Mouse (Mus musculus) embryonic stem cell, embryonic (primary cell): ENCODE measurements around the gene Mcf2.

ENCODE experiments used
- CTCF ChIA-PET, 4 experiments: fragments of 300-600 bp in 2 of 4; fragments of 350-600 bp in 2 of 4; sonication (Branson Sonifier 250); formaldehyde crosslinking; loops; one replicate each; lab custom pipeline; 2022; ENCODE audit warnings: inconsistent platforms in 2 of 4; lab: Charles Lee
- POLR2A ChIA-PET, 4 experiments: fragments of 300-600 bp in 2 of 4; fragments of 350-600 bp in 2 of 4; sonication (Branson Sonifier 250); formaldehyde crosslinking; loops; one replicate each; lab custom pipeline; 2022; ENCODE audit warnings: antibody characterized with exemption in 4 of 4, inconsistent platforms in 1 of 4; lab: Charles Lee

Mcf2 gene

DNA sequence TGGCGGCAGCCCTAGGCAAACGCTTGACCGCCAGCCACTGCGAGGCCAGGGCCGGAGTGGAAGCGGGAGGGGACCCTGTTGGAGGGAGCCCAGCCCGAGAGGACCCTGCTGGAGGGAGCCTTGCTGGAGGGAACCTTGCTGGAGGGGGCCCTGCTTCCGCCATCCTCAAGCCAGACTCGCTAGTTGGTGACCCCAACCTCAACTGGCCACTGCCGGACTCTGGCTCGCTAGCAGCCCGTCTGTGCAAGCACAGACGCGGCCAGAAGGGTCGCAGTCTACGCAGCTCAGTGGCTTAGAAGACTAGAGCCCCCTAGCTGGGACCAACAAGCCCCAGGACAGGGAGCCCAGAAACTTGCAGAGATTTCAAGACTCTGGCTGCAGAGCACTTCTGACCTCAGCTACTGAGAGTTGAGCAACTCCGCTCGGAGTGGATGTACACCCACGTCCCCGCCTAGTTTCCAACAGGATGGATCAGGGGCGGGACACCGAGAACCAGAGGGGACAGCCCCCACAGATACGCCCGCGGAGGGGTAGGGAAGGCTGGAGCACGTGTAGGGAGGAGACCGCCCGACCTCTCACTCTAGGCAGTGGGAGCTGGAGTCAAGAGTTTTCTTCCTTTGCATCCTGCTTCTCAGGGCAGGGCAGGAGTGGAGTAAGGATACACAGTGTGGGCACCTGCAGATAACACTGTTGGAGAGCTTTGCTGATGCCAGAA, at the start of gene Mcf2:
TSS of gene Mcf2 (minus strand) at position 346 of the 715 bp plus-strand sequence.
- CTCF ChIA-PET: interaction anchor here in 2 of 4 experiments (0.6 to 1.1 kb wide), 2 partner anchors 12 to 32 kb away, joined by 3 read pairs; no protein-coding TSS in a partner anchor
- POLR2A ChIA-PET: interaction anchor here in 2 of 4 experiments (0.8 to 3.7 kb wide), 8 partner anchors 9 to 591 kb away, joined by 3 to 30 read pairs (median 4); no protein-coding TSS in a partner anchor

DNA sequence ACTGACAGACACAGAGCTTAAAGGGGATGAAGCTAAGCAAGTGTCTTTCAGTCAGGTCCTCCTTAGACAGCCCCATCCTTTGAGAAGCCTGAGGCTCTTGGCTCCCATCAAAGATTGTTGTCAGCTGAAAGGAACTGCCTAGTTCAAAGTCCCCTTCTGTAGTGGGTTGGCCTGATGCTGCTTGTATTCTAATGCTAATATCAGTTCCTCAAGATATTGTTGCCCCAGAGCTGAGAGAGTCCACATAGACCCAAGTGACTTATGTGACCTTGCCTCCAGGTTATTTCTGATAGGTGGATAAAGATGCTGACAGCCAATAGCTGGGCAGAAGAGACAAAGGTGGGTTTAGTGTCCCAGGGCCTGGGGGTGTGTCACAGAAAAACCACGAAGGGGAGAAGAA, 8.8 kb upstream of the Mcf2 start:
- ChIA-PET POLR2A (interaction anchor here in 1 of 4 experiments (0.9 kb wide), 2 partner anchors 9 to 18 kb away, joined by 3 to 5 read pairs; partner anchors contain the start of gene Mcf2), CTCF (no interaction called here)

DNA sequence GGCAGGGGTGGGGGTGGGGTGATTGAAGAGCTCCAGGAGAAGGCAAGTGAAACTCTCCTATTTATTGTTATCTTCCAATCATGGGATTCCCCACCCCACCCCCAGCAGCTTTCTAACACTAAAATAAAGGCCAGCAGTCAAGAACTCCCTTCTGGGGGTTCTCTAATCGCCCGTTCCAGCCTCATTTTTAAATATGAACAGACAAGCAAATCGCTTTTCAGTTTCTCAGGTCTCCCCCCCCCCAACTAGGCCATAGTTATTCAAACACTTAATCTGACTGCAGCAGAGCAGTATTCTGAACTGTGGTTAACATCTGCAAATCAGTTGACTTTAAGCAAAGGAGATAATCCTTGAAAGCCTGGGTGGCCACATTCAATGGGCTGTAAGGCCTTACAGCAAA, 3.7 kb upstream of the Mcf2 start:
- CTCF ChIA-PET: interaction anchor here in 1 of 4 experiments (0.6 kb wide), 1 partner anchor 28 kb away, joined by 3 read pairs; no protein-coding TSS in a partner anchor
- POLR2A ChIA-PET: interaction anchor here in 2 of 4 experiments (1.8 to 3.1 kb wide), 3 partner anchors 11 to 13 kb away, joined by 5 to 22 read pairs (median 18); no protein-coding TSS in a partner anchor

- ChIA-PET CTCF (no interaction called here), POLR2A (interaction anchor here (0.7 to 3.7 kb wide), 8 partner anchors 8 to 592 kb away, joined by 3 to 30 read pairs (median 5); no protein-coding TSS in a partner anchor)
Observed at GRCm38 (mm10) chrX:60178025-60178743, 705 bp downstream of the Mcf2 start.

DNA sequence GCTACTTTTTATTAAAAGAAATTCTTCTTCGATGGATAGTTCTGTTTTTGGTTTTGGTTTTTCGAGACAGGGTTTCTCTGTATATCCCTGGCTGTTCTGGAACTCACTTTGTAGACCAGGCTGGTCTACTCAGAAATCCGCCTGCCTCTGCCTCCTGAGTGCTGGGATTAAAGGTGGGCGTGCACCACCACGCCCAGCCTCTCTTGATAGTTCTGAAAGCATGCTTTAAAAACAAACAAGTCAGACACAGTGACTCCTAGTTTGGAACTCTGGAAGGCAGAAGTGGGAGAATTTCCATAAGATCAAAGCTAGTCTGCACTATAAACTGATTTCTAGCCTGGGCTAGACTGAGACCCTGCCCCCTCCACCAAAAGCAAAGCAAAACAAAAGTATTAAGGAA, 8.8 kb downstream of the Mcf2 start:
- ChIA-PET CTCF (no interaction called here), POLR2A (interaction anchor here (0.6 to 2.9 kb wide), 13 partner anchors 8 to 1796 kb away, joined by 3 to 30 read pairs (median 5); partner anchors contain the start of gene Mcf2 (in 2 of the 4))

DNA sequence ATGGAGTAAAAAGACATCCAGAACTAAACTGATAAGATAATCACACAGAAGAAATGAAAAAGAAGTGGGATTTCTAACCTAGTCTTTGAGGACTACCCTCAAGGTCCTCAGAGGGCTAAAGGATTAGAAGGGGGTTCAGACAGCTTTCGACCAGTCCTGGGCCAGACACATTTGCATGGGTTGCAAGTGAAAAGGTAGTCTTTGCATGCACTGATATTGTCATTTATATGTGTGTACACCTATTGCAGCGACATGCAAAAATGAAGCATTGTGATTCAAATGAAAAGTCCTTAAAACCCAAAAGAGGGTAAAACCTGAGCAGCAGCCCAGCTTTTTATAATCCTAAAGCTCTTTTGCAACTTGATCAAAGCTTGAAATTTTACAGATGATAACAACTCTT, 9.4 kb downstream of the Mcf2 start:
- ChIA-PET CTCF (no interaction called here), POLR2A (interaction anchor here (0.6 to 2.9 kb wide), 15 partner anchors 8 to 1795 kb away, joined by 3 to 30 read pairs (median 5); partner anchors contain the start of gene Mcf2 (in 2 of the 4))

DNA sequence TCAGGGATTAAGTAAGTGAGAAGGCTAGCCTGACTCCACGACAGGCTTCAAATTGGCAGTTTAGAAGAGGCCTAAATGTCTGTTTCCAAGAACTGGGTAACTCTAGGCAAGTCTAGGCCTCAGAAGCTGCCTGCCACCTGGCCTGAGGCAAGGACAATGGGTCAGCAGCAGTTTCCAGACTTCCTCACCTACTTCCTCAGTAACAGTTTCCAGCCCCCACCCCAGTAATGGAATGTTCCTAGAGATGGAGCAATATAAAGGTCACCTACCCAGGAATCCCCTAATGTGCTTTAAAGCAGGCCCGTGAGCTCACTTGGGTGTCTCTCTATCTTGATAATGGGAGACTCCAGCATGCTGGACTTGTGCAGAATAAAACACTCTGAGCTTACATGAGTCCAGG, 10.1 kb downstream of the Mcf2 start:
- ChIA-PET POLR2A (interaction anchor here (0.7 to 2.9 kb wide), 16 partner anchors 8 to 236 kb away, joined by 3 to 30 read pairs (median 5); partner anchors contain the start of gene Mcf2 (in 2 of the 4)), CTCF (no interaction called here)

GRCm38 (mm10) chrX:60147268-60147974, 31.5 kb downstream of the Mcf2 start:
- ChIA-PET CTCF (interaction anchor here in 1 of 4 experiments (0.6 kb wide), 1 partner anchor 68 kb away, joined by 3 read pairs; no protein-coding TSS in a partner anchor), POLR2A (interaction anchor here in 3 of 4 experiments (0.5 to 2.9 kb wide), 10 partner anchors 12 to 88 kb away, joined by 3 to 16 read pairs (median 4); no protein-coding TSS in a partner anchor)

DNA sequence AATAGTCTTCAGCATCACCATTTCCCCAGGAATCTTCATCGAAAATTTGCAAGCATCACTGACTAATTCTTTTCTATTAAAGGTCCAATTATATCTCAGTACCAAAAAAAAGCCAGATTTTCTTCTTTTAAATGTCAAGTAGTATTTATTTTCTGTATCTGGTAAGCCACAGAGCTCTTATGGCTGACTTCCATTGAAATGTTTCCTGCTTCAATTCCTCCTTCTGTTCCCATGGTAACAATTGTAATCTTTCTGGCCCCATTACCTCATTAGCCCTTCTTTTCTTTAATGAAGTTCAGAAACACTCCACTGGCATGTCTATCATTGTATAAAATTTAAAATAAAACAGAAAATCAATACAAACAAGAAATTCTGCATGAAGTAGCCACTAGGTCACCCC, 103.5 kb downstream of the Mcf2 start:
- ChIA-PET CTCF (no interaction called here), POLR2A (no interaction called here)

- CTCF ChIA-PET: no interaction called here
- POLR2A ChIA-PET: no interaction called here
Observed at GRCm38 (mm10) chrX:60055185-60055584, 123.7 kb downstream of the Mcf2 start.

- ChIA-PET POLR2A (no interaction called here), CTCF (no interaction called here)
Observed at GRCm38 (mm10) chrX:60054745-60055144, 124.1 kb downstream of the Mcf2 start.

- POLR2A ChIA-PET: no interaction called here
- CTCF ChIA-PET: interaction anchor here in 3 of 4 experiments (0.6 to 0.7 kb wide), 6 partner anchors 8 to 411 kb away, joined by 3 to 4 read pairs (median 3); no protein-coding TSS in a partner anchor
Observed at GRCm38 (mm10) chrX:60026654-60027053, 152.2 kb downstream of the Mcf2 start.

- CTCF ChIA-PET: no interaction called here
- POLR2A ChIA-PET: no interaction called here
Observed at GRCm38 (mm10) chrX:60021595-60021994, 157.3 kb downstream of the Mcf2 start.

DNA sequence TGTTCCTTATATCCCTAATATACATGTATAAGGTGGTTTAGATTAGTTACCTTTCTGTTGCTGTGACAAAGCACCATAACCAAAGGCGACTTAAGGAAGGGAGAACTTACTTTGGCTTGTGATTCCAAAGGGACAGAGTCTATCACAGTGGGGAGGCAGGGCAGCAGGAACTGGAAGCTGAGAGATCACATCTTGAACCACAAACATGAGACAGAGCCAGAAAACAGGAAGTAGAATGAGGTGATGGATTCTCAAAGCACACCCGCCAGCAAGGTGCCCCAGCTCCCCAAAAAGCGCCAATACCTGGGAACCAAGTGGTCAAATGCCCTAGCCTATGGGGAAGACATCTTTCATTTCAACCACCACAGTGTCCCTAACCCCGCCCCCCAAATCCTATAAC, 157.9 kb downstream of the Mcf2 start:
- ChIA-PET POLR2A (interaction anchor here in 1 of 4 experiments (0.6 kb wide), 1 partner anchor 970 kb away, joined by 4 read pairs; no protein-coding TSS in a partner anchor), CTCF (no interaction called here)

GRCm38 (mm10) chrX:60014588-60014987, 164.3 kb downstream of the Mcf2 start:
- ChIA-PET POLR2A (no interaction called here), CTCF (no interaction called here)

- POLR2A ChIA-PET: no interaction called here
- CTCF ChIA-PET: no interaction called here
Observed at GRCm38 (mm10) chrX:60013084-60013676, 165.7 kb downstream of the Mcf2 start.
